Mouse (Mus musculus): ENCODE data around the gene Arhgap1. TPM values are rescaled to one million over a fixed set of nuclear protein-coding genes. Genes with fewer than 3 reads are reported as not detected.

Arhgap1 gene
- total RNA-seq, 2 experiments from 2014 or later = 50.3 to 51.9 TPM

DNA sequence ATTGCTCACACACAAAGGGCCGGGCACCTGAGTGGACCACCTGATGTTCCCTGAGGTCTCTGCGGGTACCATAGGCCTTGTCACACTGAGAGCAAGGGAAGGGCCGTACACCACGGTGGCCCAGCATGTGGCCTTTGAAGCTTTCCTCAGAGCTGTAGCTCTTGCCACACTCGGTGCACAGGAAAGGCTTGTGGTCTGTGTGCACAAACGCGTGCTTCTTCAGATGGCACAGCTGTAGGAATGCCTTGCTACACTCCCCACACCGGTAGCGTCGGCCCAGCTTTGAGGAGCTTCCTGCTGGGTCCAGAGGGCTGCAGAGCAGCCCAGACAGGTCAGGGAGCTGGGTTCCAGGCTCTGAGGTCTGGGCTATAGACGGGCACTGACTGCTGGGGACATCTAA is 3.8 kb upstream of the Arhgap1 start:
- DNase-seq = no peak

DNA sequence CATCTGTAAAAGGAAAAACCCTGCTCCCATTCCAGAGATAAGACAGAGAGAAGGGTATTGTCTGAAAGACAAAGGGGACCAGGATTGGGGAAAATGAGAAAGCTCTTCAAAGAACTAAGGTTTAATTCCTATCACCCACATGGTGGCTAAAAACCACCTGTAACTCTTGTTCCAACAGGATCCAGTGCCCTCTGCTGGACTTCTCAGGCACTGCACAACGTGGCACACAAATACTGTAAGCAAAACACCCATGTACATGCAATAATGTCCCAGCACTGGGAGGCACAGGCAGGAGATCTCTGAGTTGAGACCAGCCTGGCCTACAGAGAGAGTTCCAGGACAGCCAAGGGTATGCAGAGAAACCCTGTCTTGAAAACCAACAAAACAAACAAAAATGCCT is 2.9 kb upstream of the Arhgap1 start:
- peak; percentile 37 to 62 for DNase-seq
- intact Hi-C loops (cut with DNase I) = no loop called here

More for the DNA sequence above, 3.8 kb upstream of the Arhgap1 start:
- intact Hi-C loops (cut with DNase I) = no loop called here

DNA sequence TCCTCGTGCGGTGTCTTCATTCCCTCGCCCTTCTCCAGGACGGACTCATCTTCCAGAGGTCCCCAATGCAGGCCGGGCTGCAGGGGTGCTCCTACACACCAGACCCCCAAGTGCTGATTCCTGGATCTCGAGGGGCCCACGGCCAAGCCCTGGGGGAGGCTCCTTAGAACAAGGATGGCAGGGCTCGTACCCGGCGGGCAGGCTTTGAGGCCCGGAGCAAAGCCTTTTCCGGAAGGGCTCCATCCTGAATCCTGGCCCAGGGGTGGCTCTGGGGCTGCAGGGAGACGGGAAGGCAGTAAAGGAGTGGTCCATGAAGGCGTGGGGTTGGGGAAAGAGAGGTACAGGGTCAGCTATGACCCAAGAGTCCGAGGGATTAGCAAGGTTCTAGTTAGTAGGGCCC is 508 bp upstream of the Arhgap1 start:
- DNase-seq = peak in 1 of 2 experiments; percentile 21

DNA sequence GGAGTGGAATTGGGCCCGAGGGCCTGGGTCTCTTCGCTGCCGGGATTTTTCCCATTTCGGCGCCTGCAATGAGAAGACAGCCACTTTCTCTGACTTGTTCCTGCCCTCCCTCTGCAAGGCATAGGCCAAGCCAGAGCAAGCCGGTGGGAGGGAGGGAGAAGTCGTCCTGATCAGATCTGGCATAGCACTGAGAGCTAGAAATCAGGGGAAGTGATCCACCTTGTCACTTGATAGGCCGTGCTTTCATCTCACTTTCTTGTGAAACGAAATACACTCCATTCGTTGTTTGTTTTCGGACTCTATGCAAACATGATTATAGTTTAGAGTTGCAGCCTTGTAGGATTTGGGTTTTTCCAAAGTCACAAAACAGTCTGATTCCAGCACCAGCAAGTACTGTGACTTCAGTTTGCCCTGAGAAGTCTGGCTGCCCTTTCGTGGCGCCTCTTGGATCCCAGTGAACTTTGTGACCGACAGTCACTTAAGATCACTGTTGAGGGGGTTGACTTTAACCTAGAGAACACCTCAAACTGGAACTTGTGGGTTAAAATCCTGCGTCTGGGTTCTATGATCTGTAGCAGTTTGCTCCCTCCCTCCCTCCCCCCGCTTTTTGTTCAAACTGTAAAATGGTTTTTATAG is 818 bp downstream of the Arhgap1 start:
- intact Hi-C loops (cut with DNase I) = no loop called here
- DNase-seq = no peak

More for the DNA sequence above, 508 bp upstream of the Arhgap1 start:
- intact Hi-C loops (cut with DNase I) = no loop called here

DNA sequence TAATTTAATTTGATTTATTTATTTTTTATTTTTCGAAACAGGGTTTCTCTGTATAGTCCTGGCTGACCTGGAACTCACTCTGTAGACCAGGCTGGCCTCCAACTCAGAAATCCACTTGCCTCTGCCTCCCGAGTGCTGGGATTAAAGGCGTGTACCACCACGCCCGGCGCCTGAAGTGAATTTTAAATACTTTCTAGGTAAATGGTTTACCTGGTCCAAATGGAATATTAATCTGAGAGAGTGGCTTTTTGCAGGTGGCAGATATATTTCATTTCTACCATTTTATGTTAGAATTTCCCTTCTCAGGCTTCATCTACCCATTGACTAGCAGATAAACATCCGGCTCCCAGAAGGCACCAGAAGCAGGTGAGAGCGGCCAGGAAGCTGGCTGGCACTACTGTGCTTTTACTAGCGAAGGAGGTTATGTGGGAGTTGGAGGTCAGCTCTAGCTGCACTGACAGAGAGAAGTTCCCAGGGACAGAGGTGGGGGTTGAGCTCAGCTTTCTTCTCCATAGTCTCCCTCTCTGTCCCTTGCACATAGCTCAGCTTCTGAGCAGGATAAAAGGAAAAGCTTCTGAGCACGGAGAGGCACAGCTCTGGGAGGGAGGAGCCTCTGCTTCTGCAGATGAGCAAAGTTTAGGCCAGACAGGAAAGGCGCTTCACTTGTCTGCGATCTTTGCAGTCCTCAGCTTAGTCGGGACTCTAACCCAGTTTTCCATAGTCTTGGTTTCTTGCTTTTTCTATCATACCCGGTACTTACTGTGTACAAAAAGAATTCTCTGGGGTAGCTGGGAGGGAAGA is 2.0 kb downstream of the Arhgap1 start:
- no peak for DNase-seq
- intact Hi-C loops (cut with DNase I) = no loop called here

DNA sequence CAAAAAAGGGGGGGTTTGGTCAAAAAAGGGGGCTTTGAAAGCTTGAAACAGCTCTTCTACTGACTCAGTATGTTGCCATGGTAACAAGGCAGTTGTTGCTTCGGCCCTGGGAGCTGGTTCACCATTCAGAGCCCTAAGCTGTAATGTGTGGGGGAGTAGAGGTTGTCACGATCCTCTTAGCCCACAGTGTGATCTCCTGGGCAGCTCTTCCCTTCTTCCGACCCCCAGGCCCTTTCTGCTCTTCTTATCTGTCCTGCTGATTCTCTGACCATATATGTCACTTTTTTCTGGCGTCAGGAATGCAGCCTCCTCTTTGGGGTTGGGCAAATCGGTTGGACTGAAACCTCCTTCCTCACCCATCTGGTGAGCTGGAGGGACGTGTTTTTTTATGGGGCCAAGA is 3.2 kb downstream of the Arhgap1 start:
- no peak for DNase-seq
- intact Hi-C loops (cut with DNase I) = no loop called here

DNA sequence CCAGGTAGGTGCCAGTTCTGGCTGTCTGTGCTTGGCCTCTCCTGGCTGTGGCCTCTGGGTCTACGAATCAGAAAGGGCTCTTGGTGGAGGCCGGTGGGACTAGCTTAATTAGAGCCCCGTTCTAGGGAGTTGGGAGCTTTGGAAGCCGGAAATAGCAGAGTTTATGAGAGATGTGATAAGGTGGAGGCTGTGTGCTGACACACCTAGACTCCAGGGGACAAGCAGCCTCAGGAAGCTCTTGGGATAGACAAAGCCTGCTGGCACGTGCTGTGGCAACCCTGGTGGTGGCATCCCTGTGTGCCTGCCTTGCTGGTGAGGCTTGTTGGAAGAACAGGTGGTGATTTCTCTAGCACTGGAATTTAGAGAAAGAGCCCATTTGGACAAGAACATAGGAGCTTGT is 5.7 kb downstream of the Arhgap1 start:
- DNase-seq = no peak
- intact Hi-C loops (cut with DNase I) = no loop called here

DNA sequence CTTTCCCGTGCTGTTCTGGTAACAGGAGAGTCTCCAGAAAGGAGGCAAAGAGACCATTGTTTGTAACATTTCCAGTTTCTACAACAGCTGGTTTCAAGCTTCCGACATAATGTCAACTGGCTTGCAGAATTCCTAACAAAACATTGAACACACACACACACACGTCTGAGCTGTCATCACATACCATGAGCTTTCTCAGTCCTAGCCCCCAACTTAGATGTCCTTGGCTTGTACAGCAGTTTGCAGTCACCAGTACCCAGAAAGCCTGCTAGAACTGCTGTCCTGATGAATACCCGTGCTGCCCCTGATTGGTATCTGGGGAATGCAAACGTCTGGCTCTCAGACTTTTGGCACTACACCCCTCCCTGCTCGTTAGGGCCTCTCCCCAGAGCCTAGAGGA is 6.2 kb downstream of the Arhgap1 start:
- intact Hi-C loops (cut with DNase I) = no loop called here
- DNase-seq = peak in 1 of 2 experiments; percentile 28

DNA sequence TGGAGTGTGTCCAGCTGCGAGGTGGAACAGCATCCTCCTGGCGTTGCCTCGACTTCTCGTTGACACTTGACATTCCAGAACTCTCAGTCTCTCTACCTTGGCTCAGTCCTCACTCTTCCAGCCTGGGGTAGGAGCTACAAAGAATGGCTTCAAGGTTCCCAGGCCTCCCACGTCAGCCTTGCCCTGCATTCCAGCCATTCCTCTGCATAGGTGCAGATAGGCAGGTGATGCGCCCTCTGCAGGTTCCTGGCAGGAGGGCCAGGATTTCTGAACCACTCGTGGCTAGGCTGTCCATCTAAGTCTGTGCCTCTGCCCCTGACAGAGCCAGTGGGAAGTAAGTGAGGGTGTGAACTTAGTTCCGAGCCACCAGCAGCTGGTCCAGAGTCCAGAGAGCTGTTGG is 7.1 kb downstream of the Arhgap1 start:
- intact Hi-C loops (cut with DNase I) = no loop called here
- DNase-seq = no peak

DNA sequence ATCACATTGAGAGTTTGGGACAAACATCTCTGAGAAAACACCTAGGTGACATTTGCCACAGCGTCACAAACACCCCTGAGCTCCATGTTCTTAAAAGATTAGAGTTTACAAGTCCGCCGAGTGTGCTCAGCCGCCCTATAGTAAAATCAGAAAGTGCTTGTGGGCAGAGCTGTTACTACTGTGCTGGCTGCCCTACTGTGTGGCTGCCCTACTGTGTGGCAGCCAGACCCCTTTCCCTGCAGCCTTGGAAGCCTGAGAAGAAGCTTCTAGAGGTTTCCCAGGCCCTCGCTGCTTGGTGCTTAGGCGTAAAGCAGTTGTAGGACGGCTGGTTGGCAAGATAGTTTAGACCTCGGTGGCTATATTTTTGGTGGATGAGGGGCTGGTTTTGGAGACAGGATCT is 10.0 kb downstream of the Arhgap1 start:
- intact Hi-C loops (cut with DNase I) = no loop called here

DNA sequence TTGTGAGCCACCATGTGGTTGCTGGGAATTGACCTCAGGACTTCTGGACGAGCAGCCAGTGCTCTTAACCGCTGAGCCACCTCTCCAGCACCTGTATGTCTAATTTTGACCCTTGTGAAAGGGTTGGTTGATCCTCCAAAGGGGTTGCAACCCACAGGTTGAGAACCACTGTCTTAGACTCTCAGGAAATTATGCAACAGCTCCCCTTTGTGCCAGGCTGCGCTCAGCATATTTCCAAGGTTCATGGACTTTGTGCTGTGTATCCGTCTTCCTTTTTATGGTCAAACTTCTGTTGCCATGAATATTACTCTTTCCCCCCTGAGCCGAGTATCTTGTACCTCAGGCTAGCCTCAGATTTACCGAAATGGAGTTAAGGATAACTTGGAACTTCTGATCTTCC is 11.3 kb downstream of the Arhgap1 start:
- intact Hi-C loops (cut with DNase I) = no loop called here
- DNase-seq = no peak

More for the DNA sequence above, 10.0 kb downstream of the Arhgap1 start:
- no peak for DNase-seq

DNA sequence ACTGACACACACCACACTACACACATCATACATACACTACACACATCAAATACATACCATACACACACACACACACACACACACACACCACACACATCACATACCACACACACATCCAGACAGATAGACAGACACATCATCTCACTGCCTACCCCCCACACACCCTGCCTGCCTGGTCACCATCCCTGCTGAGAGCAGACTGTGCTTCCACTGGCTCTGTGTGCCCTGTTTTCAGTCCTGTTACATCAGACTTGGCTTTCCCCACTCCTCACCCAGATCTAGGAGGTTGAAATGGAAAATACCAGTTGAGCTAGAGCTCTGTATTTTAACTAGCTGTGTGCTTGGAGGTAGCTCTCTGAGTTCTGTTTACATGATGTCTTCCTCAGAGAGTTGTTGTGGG is 15.1 kb downstream of the Arhgap1 start:
- intact Hi-C loops (cut with DNase I) = no loop called here

DNA sequence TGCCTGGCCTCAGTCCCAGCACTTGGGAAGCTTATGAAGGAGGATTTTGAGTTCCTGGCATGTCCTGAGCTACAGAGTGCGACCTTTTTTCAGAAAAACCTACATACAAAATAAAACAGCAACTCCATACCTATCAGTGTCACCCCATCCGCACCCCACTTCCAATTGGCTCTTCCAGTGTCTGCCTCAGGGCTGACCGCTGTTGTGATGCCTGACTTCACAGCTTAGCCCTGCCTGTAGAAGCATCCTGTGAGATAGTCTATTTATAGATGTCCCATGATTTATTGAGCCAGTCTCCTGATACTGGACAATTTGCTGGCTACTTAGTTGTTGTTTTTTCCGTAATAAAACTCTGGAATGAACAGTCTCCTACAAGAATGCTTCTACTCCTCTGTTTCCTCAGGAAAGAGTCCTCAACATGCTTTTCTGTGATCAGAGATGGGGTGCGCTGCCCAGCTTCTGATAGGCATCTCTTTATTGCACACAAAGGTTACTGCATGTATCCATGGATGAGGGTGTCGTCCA is 16.8 kb downstream of the Arhgap1 start:
- intact Hi-C loops (cut with DNase I) = no loop called here
- no peak for DNase-seq

More for the DNA sequence above, 15.1 kb downstream of the Arhgap1 start:
- no peak for DNase-seq

DNA sequence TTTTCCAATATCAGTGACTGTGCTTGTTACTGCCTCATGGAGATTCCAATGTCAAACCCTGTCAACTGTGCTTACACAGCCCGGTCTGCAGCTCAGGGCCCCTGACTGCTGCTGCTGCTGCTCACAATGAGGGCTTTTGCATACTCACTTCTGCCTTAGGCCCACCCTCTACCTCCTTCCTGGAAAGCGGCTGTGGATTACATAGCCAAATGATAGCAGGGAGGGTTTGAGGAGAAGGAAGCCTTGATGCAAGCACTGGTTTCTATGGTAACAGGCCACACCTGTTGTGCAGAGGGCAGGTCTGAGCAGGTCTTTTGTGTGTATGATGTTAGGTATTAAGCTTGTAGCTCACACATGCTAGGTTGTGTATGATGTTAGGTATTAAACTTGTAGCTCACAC is 18.1 kb downstream of the Arhgap1 start:
- intact Hi-C loops (cut with DNase I) = no loop called here
- DNase-seq = no peak

DNA sequence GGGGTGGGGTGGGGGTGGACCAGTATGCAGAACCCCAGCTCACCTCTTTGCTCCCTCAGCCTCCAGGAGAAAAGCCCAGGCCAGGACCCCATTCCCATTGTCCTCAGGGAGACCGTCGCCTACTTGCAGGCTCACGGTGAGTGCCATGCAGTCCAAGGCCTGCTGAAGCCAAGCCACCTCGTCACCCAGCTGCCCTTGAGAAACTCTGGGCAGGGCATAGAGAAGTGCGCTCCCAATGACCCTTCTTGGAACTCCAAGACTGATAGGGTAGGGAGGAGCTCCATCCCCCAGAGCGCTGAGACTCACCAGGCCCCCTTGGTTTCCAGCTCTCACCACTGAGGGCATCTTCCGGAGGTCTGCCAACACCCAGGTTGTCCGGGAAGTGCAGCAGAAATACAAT is 19.7 kb downstream of the Arhgap1 start:
- intact Hi-C loops (cut with DNase I) = no loop called here
- DNase-seq = no peak

DNA sequence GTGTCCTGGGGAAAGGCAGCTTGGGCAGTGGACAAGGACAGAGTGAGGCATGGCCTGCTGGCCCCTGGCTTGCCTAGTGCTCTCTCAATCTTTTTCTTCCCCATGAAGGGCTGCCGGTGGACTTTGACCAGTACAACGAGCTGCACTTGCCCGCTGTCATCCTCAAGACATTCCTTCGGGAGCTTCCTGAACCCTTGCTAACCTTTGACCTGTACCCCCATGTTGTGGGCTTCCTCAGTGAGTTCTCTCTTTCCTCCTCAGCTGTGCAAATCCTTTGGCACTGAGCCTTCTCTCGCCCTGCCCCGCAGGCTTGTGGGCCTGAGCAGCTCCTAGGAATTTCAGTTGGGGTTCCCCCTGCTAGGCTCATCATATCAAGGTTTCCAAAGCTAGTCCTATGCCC is 20.4 kb downstream of the Arhgap1 start:
- intact Hi-C loops (cut with DNase I) = no loop called here
- DNase-seq = no peak

DNA sequence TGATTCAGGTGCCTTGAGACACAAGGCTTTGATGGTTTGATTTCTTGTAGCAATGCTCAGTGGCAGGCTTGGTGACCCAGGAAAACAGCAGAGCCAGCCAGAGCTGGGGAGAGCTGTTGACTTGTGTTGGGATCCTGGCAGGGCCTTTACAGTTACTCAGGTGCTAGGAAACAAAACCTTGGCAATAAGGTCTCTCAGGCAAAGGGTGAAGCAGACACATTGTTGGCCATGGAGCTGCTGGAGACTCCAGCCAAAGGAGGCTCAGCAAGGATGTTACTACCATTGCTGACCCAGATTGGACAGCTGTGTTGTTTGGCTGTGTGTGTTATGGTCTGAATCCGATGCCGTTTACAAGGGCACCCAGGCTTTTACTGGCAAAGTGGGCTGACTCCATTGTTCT is 23.9 kb downstream of the Arhgap1 start:
- no peak for DNase-seq
- intact Hi-C loops (cut with DNase I) = no loop called here

DNA sequence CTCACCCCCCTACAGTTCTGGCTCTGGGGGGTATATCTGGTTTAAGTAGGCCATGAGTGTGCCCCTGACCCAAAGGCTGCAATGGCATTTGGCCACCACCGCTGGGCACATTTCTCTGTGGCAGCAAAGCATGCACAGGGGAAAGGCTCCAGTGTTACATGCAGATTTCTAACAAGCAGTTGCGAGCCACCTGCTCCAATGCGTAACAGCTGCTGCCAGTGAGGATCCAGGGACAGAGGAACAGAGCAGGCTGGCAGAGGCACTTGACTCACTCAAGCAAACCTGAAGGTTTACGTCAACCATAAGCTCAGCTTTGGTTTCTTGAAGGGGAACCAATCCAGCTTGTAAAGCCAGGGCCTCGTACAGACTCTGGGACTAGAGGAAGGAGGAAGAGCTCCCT is 25.2 kb downstream of the Arhgap1 start:
- no peak for DNase-seq

DNA sequence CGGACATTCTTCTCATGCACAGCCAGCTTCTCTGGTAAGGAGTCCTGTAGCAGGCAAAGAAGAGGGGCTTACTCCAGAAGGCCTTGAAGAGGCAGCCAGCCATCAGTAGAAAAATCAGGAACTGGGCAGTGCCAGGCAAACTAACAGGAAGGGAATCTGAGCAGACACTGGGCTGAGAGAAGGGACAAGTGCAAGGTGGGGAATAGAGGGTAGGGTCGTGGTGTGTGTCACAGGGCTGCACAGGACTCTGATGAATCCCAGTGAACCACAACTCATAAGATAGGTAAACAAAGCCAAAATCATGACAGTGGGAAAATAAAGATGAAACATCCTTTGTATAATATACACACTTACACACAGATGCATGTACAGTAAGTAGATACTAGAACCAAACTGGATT is 26.8 kb downstream of the Arhgap1 start:
- intact Hi-C loops (cut with DNase I) = no loop called here

More for the DNA sequence above, 25.2 kb downstream of the Arhgap1 start:
- intact Hi-C loops (cut with DNase I) = no loop called here

DNA sequence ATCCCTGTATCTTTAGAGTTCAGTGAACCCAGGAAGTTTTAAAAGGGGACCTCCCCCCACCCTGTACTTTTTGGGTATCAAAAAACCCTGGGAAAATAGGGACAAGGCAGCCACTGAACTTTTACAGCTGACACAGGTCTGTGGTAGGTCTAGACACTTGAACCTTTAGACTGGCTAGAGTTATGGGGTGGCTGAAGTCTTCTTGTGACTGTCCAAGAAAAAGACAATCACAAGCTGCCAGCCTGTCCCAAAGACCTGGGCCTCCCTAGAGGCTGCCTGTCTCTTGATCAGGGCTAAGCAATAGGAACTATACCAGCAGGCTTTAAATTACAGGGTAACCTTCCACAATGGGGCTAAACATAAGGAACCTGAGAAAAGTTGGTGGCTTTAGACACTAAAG is 27.3 kb downstream of the Arhgap1 start:
- intact Hi-C loops (cut with DNase I) = no loop called here
- no peak for DNase-seq

More for the DNA sequence above, 26.8 kb downstream of the Arhgap1 start:
- no peak for DNase-seq

DNA sequence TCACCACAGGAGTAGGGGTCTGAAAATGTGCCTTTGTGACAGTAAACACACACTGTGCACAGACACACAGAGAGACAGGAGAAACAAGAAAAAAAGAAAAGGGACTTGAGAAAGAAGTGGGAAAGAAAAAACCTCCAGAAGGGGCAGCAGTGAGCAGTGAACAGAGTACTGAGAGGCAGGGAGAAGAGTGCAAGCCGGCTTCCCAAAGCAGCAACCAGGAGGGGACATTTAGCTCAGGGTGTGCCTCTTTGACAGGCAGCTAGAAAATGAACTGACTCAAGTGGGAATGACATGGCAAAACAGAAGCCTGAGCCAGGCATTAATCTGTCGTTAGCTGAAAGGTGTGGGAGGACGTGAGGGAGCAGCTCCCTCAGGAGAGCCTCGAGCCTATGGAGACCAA is 33.2 kb downstream of the Arhgap1 start:
- intact Hi-C loops (cut with DNase I) = no loop called here
- peak; percentile 57 to 82 for DNase-seq

DNA sequence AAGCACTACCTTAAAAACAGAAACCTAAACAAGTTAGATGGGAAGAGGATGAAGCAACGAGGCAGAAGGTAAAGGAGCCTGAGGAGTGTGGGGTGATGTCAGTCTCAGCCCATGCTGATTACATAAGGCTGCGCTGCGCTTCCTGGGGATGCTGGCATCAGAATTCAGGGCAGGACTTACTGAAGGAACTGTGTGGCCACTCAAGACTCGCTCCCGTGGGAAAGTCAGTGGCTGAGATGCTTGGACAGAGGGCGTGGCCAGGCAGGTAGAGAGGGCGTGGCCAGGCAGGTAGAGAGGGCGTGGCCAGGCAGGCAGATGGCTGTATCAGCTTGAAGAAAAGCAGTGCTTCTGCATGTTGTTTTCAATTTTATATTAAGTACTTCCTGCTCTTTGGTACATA is 34.3 kb downstream of the Arhgap1 start:
- intact Hi-C loops (cut with DNase I) = no loop called here
- no peak for DNase-seq

All from heart, postnatal 10 days (tissue).